Mouse (Mus musculus) left cerebral cortex, postnatal 10 days (tissue): ENCODE results near the gene Dlg5. TPM values are rescaled to one million over a fixed set of nuclear protein-coding genes. Genes with fewer than 3 reads are reported as not detected.
A peak's percentile ranks its signal among the peaks of the same experiment; 100 is the strongest.

Experiments
- DNase-seq, 2 experiments: peaks; one replicate each; pipeline ENCODE4 v3.0.0; 2021 to 2022; ENCODE audit warnings: low spot score in 2 of 2, mixed read lengths in 1 of 2; ENCODE audit errors: extremely low spot score in 1 of 2
- intact Hi-C: fragments of 180-260 bp; cut with DNase I; formaldehyde crosslinking; loops from one replicate; pipeline ENCODE4 v1.15.1; 2025
- total RNA-seq, 2 experiments: library from RNA; stranded (reverse); gene quantifications; 2 replicates each; pipeline ENCODE4 v1.2.3; 2021

The Dlg5 gene
- total RNA-seq = 10 to 100 TPM; 52.3 to 57.3 TPM

- intact Hi-C loops = no loop called here
- peak; percentile 16 to 74 for DNase-seq
Measured at GRCm38 (mm10) chr14:24245177-24246081, at the start of gene Dlg5. TSS of gene Dlg5 (minus strand) at chr14:24245920.

GRCm38 (mm10) chr14:24293631-24294030 is 47.9 kb upstream of the Dlg5 start:
- no peak for DNase-seq
- intact Hi-C loops = no loop called here

- DNase-seq = no peak
- intact Hi-C loops = no loop called here
Measured at GRCm38 (mm10) chr14:24292914-24293313, 47.2 kb upstream of the Dlg5 start, which contains the start of gene E330034G19Rik. TSS of gene E330034G19Rik (plus strand) at chr14:24293214.

GRCm38 (mm10) chr14:24290726-24291125 is 45.0 kb upstream of the Dlg5 start:
- intact Hi-C loops = no loop called here
- DNase-seq = no peak

- DNase-seq = no peak
- intact Hi-C loops = no loop called here
Measured at GRCm38 (mm10) chr14:24286136-24286535, 40.4 kb upstream of the Dlg5 start.

GRCm38 (mm10) chr14:24282276-24282675 is 36.6 kb upstream of the Dlg5 start:
- intact Hi-C loops = no loop called here
- peak in 1 of 2 experiments; percentile 6 for DNase-seq

- intact Hi-C loops = no loop called here
- DNase-seq = peak in 1 of 2 experiments; percentile 51
Measured at GRCm38 (mm10) chr14:24281278-24281677, 35.6 kb upstream of the Dlg5 start.

- no peak for DNase-seq
- intact Hi-C loops = loop anchor here (2.0 to 10.0 kb wide), 3 partner anchors 93 to 691 kb away; no protein-coding TSS in a partner anchor
Measured at GRCm38 (mm10) chr14:24275534-24275933, 29.8 kb upstream of the Dlg5 start.

- intact Hi-C loops = loop anchor here (5.0 to 10.0 kb wide), 2 partner anchors 261 to 689 kb away; partner anchors contain the start of gene Kcnma1
- DNase-seq = peak in 1 of 2 experiments; percentile 43
Measured at GRCm38 (mm10) chr14:24273575-24273974, 27.9 kb upstream of the Dlg5 start.

GRCm38 (mm10) chr14:24269571-24269970 is 23.9 kb upstream of the Dlg5 start:
- peak in 1 of 2 experiments; percentile 36 for DNase-seq
- intact Hi-C loops = no loop called here

- intact Hi-C loops = no loop called here
- DNase-seq = peak in 1 of 2 experiments; percentile 71
Measured at GRCm38 (mm10) chr14:24262915-24263314, 17.2 kb upstream of the Dlg5 start.

GRCm38 (mm10) chr14:24262382-24262781 is 16.7 kb upstream of the Dlg5 start:
- no peak for DNase-seq
- intact Hi-C loops = no loop called here

GRCm38 (mm10) chr14:24260391-24260790 is 14.7 kb upstream of the Dlg5 start:
- no peak for DNase-seq
- intact Hi-C loops = no loop called here

- no peak for DNase-seq
- intact Hi-C loops = no loop called here
Measured at GRCm38 (mm10) chr14:24255956-24256355, 10.2 kb upstream of the Dlg5 start.

- intact Hi-C loops = no loop called here
- no peak for DNase-seq
Measured at GRCm38 (mm10) chr14:24253611-24254202, 8.0 kb upstream of the Dlg5 start.

GRCm38 (mm10) chr14:24251326-24251725 is 5.6 kb upstream of the Dlg5 start:
- intact Hi-C loops = no loop called here
- DNase-seq = no peak

GRCm38 (mm10) chr14:24249926-24250325 is 4.2 kb upstream of the Dlg5 start:
- DNase-seq = no peak
- intact Hi-C loops = no loop called here

- DNase-seq = peak in 1 of 2 experiments; percentile 31
- intact Hi-C loops = loop anchor here (5.0 kb wide), 2 partner anchors 37 to 62 kb away; no protein-coding TSS in a partner anchor
Measured at GRCm38 (mm10) chr14:24244330-24245176, 1.2 kb downstream of the Dlg5 start.

GRCm38 (mm10) chr14:24242016-24242415 is 3.7 kb downstream of the Dlg5 start:
- intact Hi-C loops = loop anchor here (5.0 kb wide), 2 partner anchors 35 to 60 kb away; no protein-coding TSS in a partner anchor
- DNase-seq = no peak
